Mouse (Mus musculus) bone marrow, adult 2 months (tissue): ENCODE results near the gene Llcfc1.

ENCODE experiments used
- CTCF ChIP-seq: fragments of 200-500 bp; IDR thresholded peaks from 2 replicates; pipeline ENCODE4 v1.5.1; 2011; ENCODE audit warnings: low read length, control low read depth; ENCODE audit not compliant: control insufficient read depth, insufficient read depth
- POLR2A ChIP-seq: fragments of 200-500 bp; IDR thresholded peaks from 2 replicates; pipeline ENCODE4 v1.6.1; 2011; ENCODE audit warnings: low read depth, mild to moderate bottlenecking, control low read depth, low read length, borderline replicate concordance; ENCODE audit not compliant: control insufficient read depth

GRCm38 (mm10) chr6:41685596-41685995, 1.4 kb downstream of the Llcfc1 start:
- TF ChIP-seq CTCF (no peak), POLR2A (no peak)
